Comparison of ENCODE assay signal across 8 mouse cellular contexts in genomic region chr4:152007481-152008147, GRCm38 (mm10). TPM values are rescaled to one million over a fixed set of nuclear protein-coding genes. Genes with fewer than 3 reads are reported as not detected.
DNase-seq lines count a peak whose midpoint lies in the region; ATAC-seq and TF ChIP-seq lines count a peak whose summit lies in the region.

No protein-coding gene starts in this region.

- no peak for ATAC-seq in neural tube, embryonic 11.5 days (ENCODE audit: insufficient read depth, low FRiP score, low TSS enrichment)
- ATAC-seq in forebrain, embryonic 11.5 days (replicated peaks; ENCODE audit: low FRiP score) = no peak
- no peak for ATAC-seq in intestine, embryonic 15.5 days
- no peak for ATAC-seq in lung, embryonic 14.5 days (ENCODE audit: insufficient read depth)

- H3K9ac ChIP-seq in neural tube, embryonic 11.5 days (ENCODE audit: low read length) = no peak overlapping the region
- no peak overlapping the region; the same call in none of the 2 replicates for H3K9ac ChIP-seq in forebrain, embryonic 11.5 days (ENCODE audit: low read length)
- 0 out of 2 replicates have a peak overlapping the region, but pooled peaks have one; percentile 65 for H3K9ac ChIP-seq in intestine, embryonic 15.5 days
- H3K9ac ChIP-seq in lung, embryonic 14.5 days = peak overlapping the region; percentile 67

- no peaks in the 10 kb centered on the region for H3K36me3 ChIP-seq in neural tube, embryonic 11.5 days (ENCODE audit: control insufficient read depth, insufficient read depth, low read length)
- no peaks in the 10 kb centered on the region for H3K36me3 ChIP-seq in forebrain, embryonic 11.5 days (ENCODE audit: control insufficient read depth, insufficient read depth, low read length)
- no peaks in the 10 kb centered on the region for H3K36me3 ChIP-seq in intestine, embryonic 15.5 days
- peaks cover 9% of the 10 kb centered on the region; the same call in 1 of the 2 replicates for H3K36me3 ChIP-seq in lung, embryonic 14.5 days (ENCODE audit: insufficient read depth)

- 8% methylated on average over 8 of the region's 8 CpGs for WGBS in neural tube, embryonic 11.5 days
- WGBS in forebrain, embryonic 11.5 days = 5% methylated on average over 8 of the region's 8 CpGs
- 12% methylated on average over 8 of the region's 8 CpGs for WGBS in intestine, embryonic 15.5 days
- WGBS in lung, embryonic 14.5 days = 3% methylated on average over 8 of the region's 8 CpGs

- peaks cover 22% of the 10 kb centered on the region for H3K4me1 ChIP-seq in neural tube, embryonic 11.5 days (ENCODE audit: control insufficient read depth, insufficient read depth, low read length)
- peaks cover 28% of the 10 kb centered on the region for H3K4me1 ChIP-seq in forebrain, embryonic 11.5 days (replicated peaks; ENCODE audit: control insufficient read depth, insufficient read depth, low read length)
- H3K4me1 ChIP-seq in intestine, embryonic 15.5 days (replicated peaks) = peaks cover 33% of the 10 kb centered on the region
- peaks cover 29% of the 10 kb centered on the region for H3K4me1 ChIP-seq in lung, embryonic 14.5 days (ENCODE audit: insufficient read depth)

- peak overlapping the region; percentile 72 for H3K4me3 ChIP-seq in neural tube, embryonic 11.5 days (ENCODE audit: low read depth, low read length)
- H3K4me3 ChIP-seq in forebrain, embryonic 11.5 days (ENCODE audit: low read depth, low read length) = peak overlapping the region; percentile 67; the same call in 1 of the 2 replicates
- H3K4me3 ChIP-seq in intestine, embryonic 15.5 days (replicated peaks) = peak overlapping the region; percentile 79
- peak overlapping the region; percentile 79 for H3K4me3 ChIP-seq in lung, embryonic 14.5 days (ENCODE audit: low read depth, low read length)

- no peaks in the 10 kb centered on the region for H3K9me3 ChIP-seq in neural tube, embryonic 11.5 days (ENCODE audit: control insufficient read depth, low read length)
- no peaks in the 10 kb centered on the region for H3K9me3 ChIP-seq in forebrain, embryonic 11.5 days (ENCODE audit: control insufficient read depth, low read length)
- H3K9me3 ChIP-seq in intestine, embryonic 15.5 days = no peaks in the 10 kb centered on the region
- H3K9me3 ChIP-seq in lung, embryonic 14.5 days (ENCODE audit: low read depth, low read length) = no peaks in the 10 kb centered on the region

- TF ChIP-seq CTCF in lung, embryonic 14.5 days (IDR thresholded peaks at IDR 0.05; ENCODE audit: low read depth) = no peak

- no peak overlapping the region for H3K27ac ChIP-seq in neural tube, embryonic 11.5 days (ENCODE audit: low read depth, low read length)
- H3K27ac ChIP-seq in forebrain, embryonic 11.5 days (ENCODE audit: low read depth, low read length) = no peak overlapping the region
- peak overlapping the region; percentile 91 for H3K27ac ChIP-seq in intestine, embryonic 15.5 days
- H3K27ac ChIP-seq in lung, embryonic 14.5 days (ENCODE audit: low read depth) = peak overlapping the region; percentile 95

- peaks cover 16% of the 10 kb centered on the region for H3K27me3 ChIP-seq in neural tube, embryonic 11.5 days (ENCODE audit: control insufficient read depth, insufficient read depth, low read length)
- peaks cover 21% of the 10 kb centered on the region for H3K27me3 ChIP-seq in forebrain, embryonic 11.5 days (ENCODE audit: control insufficient read depth, insufficient read depth, low read length)
- H3K27me3 ChIP-seq in intestine, embryonic 15.5 days (replicated peaks) = no peaks in the 10 kb centered on the region
- H3K27me3 ChIP-seq in lung, embryonic 14.5 days (ENCODE audit: insufficient read depth, low read length) = no peaks in the 10 kb centered on the region

- no peak for DNase-seq in neural tube, embryonic 11.5 days (ENCODE audit: low spot score)
- DNase-seq in neural tube, embryonic 10.5 days (ENCODE audit: extremely low spot score, low spot score) = no peak
- DNase-seq in forebrain, embryonic 11.5 days (ENCODE audit: low spot score) = no peak
- peak; percentile 66 for DNase-seq in lung, embryonic 14.5 days
- DNase-seq in yolk sac, embryonic 10.5 days (ENCODE audit: low spot score) = peak; percentile 56
- DNase-seq in natural killer cell, adult 2 months (ENCODE audit: low spot score in 2 of 2) = no peak
- no peak for DNase-seq in layer of hippocampus, postnatal 36 days

- peak overlapping the region; percentile 100 for H3K4me2 ChIP-seq in neural tube, embryonic 11.5 days (ENCODE audit: low read depth)
- peak overlapping the region; percentile 100 for H3K4me2 ChIP-seq in forebrain, embryonic 11.5 days (ENCODE audit: low read depth, low read length, severe bottlenecking)
- peak overlapping the region; percentile 96 for H3K4me2 ChIP-seq in intestine, embryonic 15.5 days (replicated peaks)
- peak overlapping the region; percentile 100 for H3K4me2 ChIP-seq in lung, embryonic 14.5 days

RNA-seq across cellular contexts. Expression of gene Klhl21, which starts 1.0 kb away (rescaled TPM):
- polyA plus RNA-seq in neural tube, embryonic 11.5 days (2014; fragmentation: Nextera tagmentation; extraction: Ambion mirVana) = 4.0 and 4.6 TPM in 2 replicates
- polyA plus RNA-seq in forebrain, embryonic 11.5 days (2014; fragmentation: Nextera tagmentation; extraction: Ambion mirVana) = 3.9 and 5.3 TPM in 2 replicates
- polyA plus RNA-seq in intestine, embryonic 15.5 days (2015; fragmentation: Nextera tagmentation; extraction: Ambion mirVana) = 10.6 and 10.9 TPM in 2 replicates
- 10.3 and 10.6 TPM in 2 replicates for polyA plus RNA-seq in lung, embryonic 14.5 days (2014; fragmentation: Nextera tagmentation; extraction: Ambion mirVana)
- total RNA-seq in layer of hippocampus, postnatal 36 days (2021) = 10 to 100 TPM; 20.5 to 21.4 TPM

RNA-seq across cellular contexts. Expression of gene Phf13, which starts 11.6 kb away (rescaled TPM):
- polyA plus RNA-seq in neural tube, embryonic 11.5 days (2014; fragmentation: Nextera tagmentation; extraction: Ambion mirVana) = 27.6 and 28.8 TPM in 2 replicates
- polyA plus RNA-seq in forebrain, embryonic 11.5 days (2014; fragmentation: Nextera tagmentation; extraction: Ambion mirVana) = 27.0 and 28.6 TPM in 2 replicates
- polyA plus RNA-seq in intestine, embryonic 15.5 days (2015; fragmentation: Nextera tagmentation; extraction: Ambion mirVana) = 20.4 and 21.0 TPM in 2 replicates
- polyA plus RNA-seq in lung, embryonic 14.5 days (2014; fragmentation: Nextera tagmentation; extraction: Ambion mirVana) = 28.4 and 32.3 TPM in 2 replicates
- total RNA-seq in layer of hippocampus, postnatal 36 days (2021) = 10 to 100 TPM; 11.1 to 11.6 TPM

RNA-seq across cellular contexts. Expression of gene Thap3, which starts 18.8 kb away (rescaled TPM):
- polyA plus RNA-seq in neural tube, embryonic 11.5 days (2014; fragmentation: Nextera tagmentation; extraction: Ambion mirVana) = 17.4 and 20.3 TPM in 2 replicates
- 25.1 and 28.9 TPM in 2 replicates for polyA plus RNA-seq in forebrain, embryonic 11.5 days (2014; fragmentation: Nextera tagmentation; extraction: Ambion mirVana)
- 31.2 and 32.0 TPM in 2 replicates for polyA plus RNA-seq in intestine, embryonic 15.5 days (2015; fragmentation: Nextera tagmentation; extraction: Ambion mirVana)
- polyA plus RNA-seq in lung, embryonic 14.5 days (2014; fragmentation: Nextera tagmentation; extraction: Ambion mirVana) = 27.2 and 31.2 TPM in 2 replicates
- total RNA-seq in layer of hippocampus, postnatal 36 days (2021) = 10 to 100 TPM; 24.6 to 29.9 TPM

RNA-seq across cellular contexts. Expression of gene Zbtb48, which starts 19.9 kb away (rescaled TPM):
- polyA plus RNA-seq in neural tube, embryonic 11.5 days (2014; fragmentation: Nextera tagmentation; extraction: Ambion mirVana) = 17.4 and 23.8 TPM in 2 replicates
- 20.7 and 26.7 TPM in 2 replicates for polyA plus RNA-seq in forebrain, embryonic 11.5 days (2014; fragmentation: Nextera tagmentation; extraction: Ambion mirVana)
- 15.6 and 19.0 TPM in 2 replicates for polyA plus RNA-seq in intestine, embryonic 15.5 days (2015; fragmentation: Nextera tagmentation; extraction: Ambion mirVana)
- 22.7 and 26.8 TPM in 2 replicates for polyA plus RNA-seq in lung, embryonic 14.5 days (2014; fragmentation: Nextera tagmentation; extraction: Ambion mirVana)
- 10 to 100 TPM; 11.7 to 13.7 TPM for total RNA-seq in layer of hippocampus, postnatal 36 days (2021)

RNA-seq across cellular contexts. Expression of gene Tas1r1, which starts 30.8 kb away (rescaled TPM):
- 0.38 and 0.66 TPM in 2 replicates for polyA plus RNA-seq in neural tube, embryonic 11.5 days (2014; fragmentation: Nextera tagmentation; extraction: Ambion mirVana)
- 0.24 and 0.67 TPM in 2 replicates for polyA plus RNA-seq in forebrain, embryonic 11.5 days (2014; fragmentation: Nextera tagmentation; extraction: Ambion mirVana)
- polyA plus RNA-seq in intestine, embryonic 15.5 days (2015; fragmentation: Nextera tagmentation; extraction: Ambion mirVana) = 0.19 and 0.44 TPM in 2 replicates
- polyA plus RNA-seq in lung, embryonic 14.5 days (2014; fragmentation: Nextera tagmentation; extraction: Ambion mirVana) = 0.23 and 0.30 TPM in 2 replicates
- total RNA-seq in layer of hippocampus, postnatal 36 days (2021) = under 1 TPM; 0.33 to 0.62 TPM

Comparison
In these comparisons a context has a peak if more than half of its experiments do, and no peak if none do; other contexts are left out.
1. DNase-seq: peak in lung, embryonic 14.5 days (single experiment) and yolk sac, embryonic 10.5 days (single experiment); none in neural tube, embryonic 11.5 days (single experiment), neural tube, embryonic 10.5 days (single experiment), forebrain, embryonic 11.5 days (single experiment), natural killer cell, adult 2 months (0 of 2) and layer of hippocampus, postnatal 36 days (0 of 2).
2. H3K27ac ChIP-seq: peak in intestine, embryonic 15.5 days (single experiment) and lung, embryonic 14.5 days (single experiment); none in neural tube, embryonic 11.5 days (single experiment) and forebrain, embryonic 11.5 days (single experiment).
3. H3K9ac ChIP-seq: peak in intestine, embryonic 15.5 days (single experiment) and lung, embryonic 14.5 days (single experiment); none in neural tube, embryonic 11.5 days (single experiment) and forebrain, embryonic 11.5 days (single experiment).
4. Peak in every context shown above with its lines, with median percentiles within 50 percentile points of each other: H3K4me2 ChIP-seq and H3K4me3 ChIP-seq.